Mouse (Mus musculus) heart, postnatal 25 days (tissue): ENCODE results near the gene Zfp184. TPM values are rescaled to one million over a fixed set of nuclear protein-coding genes. Genes with fewer than 3 reads are reported as not detected.

Experiments used
- DNase-seq: peaks from one replicate; pipeline ENCODE4 v3.0.0; 2022; ENCODE audit warnings: low spot score
- intact Hi-C: fragments of 180-260 bp; cut with DNase I; formaldehyde crosslinking; loops from one replicate; pipeline ENCODE4 v1.15.1; 2025
- microRNA-seq: library from miRNA; unstranded; fragments of <30 nt; microRNA quantifications from one replicate; pipeline ENCODE4 v1.2.0, GENCODE M21; 2022
- total RNA-seq, 2 experiments: library from RNA; stranded (reverse); gene quantifications; 2 replicates each; pipeline ENCODE4 v1.2.3; 2021

Gene Zfp184
- total RNA-seq, 2 experiments from 2014 or later = 0.56 to 0.68 TPM

DNA sequence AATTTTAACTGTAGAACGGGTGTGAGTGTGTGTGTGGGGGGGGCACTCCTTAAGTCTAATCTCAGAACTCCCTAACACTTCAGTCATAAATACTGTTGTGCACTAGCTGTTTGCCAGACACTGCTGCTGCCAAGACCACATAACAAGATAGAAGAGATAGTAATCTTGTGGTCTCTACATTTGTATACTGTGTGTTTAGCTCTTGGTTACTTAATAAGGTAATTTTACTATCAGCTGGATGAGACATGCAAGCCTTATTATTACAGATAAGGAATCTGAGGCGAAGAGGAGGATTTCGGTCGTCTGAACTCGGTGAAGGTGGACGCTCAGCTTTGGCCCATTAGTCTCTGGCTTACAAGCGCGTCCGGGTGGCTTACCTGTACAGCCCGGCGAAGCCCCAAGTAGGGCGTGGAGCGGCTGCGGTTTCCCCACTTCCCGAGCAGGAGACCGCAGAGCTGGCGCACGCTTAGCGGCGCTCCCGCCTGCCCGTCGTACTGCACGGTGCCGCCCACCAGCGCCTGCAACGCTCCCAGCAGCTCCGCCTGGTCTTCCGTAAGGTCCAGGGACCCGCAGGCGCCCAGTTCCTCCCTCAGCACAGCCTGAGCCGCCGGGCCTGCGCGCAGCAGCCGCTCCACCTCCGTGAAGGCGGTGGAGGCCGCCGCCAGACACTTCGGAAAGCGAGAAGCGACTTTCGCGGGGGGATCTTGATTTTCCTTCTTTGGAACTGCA, 60.9 kb downstream of the Zfp184 start:
- intact Hi-C loops = no loop called here
- DNase-seq = no peak

DNA sequence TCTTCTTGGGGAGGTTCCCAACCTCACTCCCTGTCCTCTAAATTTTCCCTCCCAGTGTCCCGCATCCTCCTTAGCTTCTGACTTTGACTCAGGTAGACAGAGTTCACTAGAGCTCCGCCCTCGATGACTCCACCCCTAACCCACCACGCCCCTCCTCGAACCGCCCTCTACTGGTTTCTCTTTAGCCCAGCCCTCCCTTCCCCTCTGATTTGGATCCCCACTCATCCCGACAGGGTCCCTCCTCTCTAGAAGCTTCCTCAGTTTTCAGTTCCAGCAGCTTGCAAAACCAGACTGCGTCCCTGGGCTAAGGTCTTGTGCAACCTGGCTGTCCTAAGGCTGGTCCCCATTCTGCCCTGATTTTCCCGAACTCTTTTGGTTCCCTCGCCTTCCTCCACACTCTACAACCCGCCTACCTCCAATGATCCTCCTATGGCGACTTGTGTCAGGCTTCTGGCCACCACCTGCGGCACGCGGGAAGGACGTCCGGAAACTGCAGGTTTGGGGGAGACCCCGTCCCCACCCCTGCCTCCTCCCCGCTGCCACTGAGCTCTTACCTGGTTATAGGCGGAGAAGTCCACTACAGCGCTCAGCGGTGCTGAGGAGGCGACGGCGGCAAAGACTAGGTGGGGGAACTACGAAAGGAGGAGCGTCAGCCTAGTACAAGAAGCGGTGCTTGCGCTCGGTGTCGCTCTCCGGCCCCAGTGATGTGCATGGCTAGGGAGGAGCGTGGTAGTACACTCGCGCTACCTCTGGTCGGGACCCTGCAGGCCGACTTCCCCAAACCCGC, 61.6 kb downstream of the Zfp184 start:
- no peak for DNase-seq
- intact Hi-C loops = no loop called here

DNA sequence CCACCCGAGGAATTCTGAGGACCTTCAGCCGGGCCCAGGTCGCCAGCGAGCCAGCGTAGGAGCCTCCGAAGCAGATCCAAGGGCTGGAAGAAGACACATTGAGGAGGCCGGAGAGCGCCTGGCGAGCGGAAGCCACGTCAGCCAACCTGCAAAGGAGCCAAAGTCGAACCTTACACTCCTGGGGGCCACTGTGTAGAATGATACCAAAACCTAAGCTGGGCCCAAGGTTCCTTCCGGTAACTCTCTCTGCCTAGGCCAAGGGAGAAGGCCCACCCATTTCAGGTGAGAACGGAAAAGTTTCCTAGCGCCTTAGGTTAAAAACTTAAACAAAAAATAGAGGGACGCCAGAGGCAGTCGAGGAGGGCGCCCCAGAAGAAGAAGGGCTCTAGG, 62.2 kb downstream of the Zfp184 start:
- intact Hi-C loops = no loop called here
- DNase-seq = no peak

DNA sequence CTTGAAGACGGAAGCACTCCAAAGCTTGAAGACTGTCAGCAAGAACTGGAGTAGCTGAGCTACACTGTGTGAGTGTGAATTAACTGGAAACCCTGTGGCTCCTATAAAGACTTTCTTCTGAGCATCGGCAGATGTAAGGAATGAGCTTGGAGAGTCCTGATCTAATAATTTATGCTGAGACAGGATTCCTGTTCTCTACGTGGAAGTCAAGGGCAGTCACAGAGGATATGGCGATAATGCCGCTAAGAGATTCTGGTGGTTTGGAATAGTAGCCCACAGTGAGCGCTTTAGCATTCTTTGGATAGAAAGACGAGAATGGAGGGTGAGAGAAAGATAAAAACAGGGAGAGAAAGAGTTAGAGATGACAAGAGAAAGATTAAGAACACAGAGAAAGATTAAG, 63.0 kb downstream of the Zfp184 start:
- intact Hi-C loops = no loop called here
- no peak for DNase-seq

DNA sequence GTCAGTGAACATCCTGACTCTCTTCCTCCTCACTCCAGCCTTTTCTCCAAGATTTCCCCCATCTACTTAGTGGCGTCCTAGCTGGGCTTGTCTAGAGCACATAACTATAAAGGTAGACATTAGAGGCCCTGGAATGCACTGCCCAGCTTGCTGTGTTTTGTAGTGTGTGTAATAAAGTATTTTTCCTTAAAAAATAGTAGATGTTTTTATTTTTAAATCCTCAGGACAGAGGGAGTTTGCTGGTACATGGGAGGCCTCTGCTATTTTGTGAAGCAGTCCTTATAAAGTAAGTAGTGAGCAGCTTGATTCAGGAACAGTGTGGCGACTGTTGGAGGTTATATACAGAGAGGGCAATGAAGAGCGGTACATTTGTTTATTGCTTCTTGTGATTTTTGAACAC, 63.8 kb downstream of the Zfp184 start:
- no peak for DNase-seq
- intact Hi-C loops = no loop called here

- intact Hi-C loops = no loop called here
- DNase-seq = no peak
Measured at GRCm38 (mm10) chr13:22009642-22010041, 64.7 kb downstream of the Zfp184 start, which contains the start of gene Prss16. TSS of gene Prss16 (minus strand) at chr13:22009742.

Small RNA genes within 50 kb of the gene (microRNA-seq; reads per million reads assigned to microRNA genes)
- gene Gm44456 (1.9 reads per million), gene Mir1983 (120 reads per million, percentile 60 among the genes with 10 or more reads in this experiment)

Other genes starting within 250 kb of the Zfp184 start
- not detected for gene Olfr1359, start 247.0 kb upstream of the Zfp184 start, total RNA-seq
- 10 to 100 TPM; 19.7 to 24.0 TPM for gene Hist1h2bl, start 229.0 kb upstream of the Zfp184 start, total RNA-seq
- gene Hist1h2ai, start 228.7 kb upstream of the Zfp184 start, total RNA-seq = 10 to 100 TPM in 1 of 2 experiments, not detected in 1; 17.9 TPM
- gene Hist1h3h, start 227.4 kb upstream of the Zfp184 start, total RNA-seq = 10 to 100 TPM; 16.8 to 25.9 TPM
- 1 to 10 TPM; 5.5 to 6.1 TPM for gene Hist1h2bm, start 223.1 kb upstream of the Zfp184 start, total RNA-seq
- 1 to 10 TPM; 4.2 to 6.9 TPM for gene Hist1h4j, start 210.0 kb upstream of the Zfp184 start, total RNA-seq
- gene Hist1h4k, start 194.6 kb upstream of the Zfp184 start, total RNA-seq = 10 to 100 TPM; 46.4 to 87.7 TPM
- 10 to 100 TPM in 1 of 2 experiments, 1 to 10 TPM in 1; 5.7 to 11.4 TPM for gene Hist1h2ak, start 191.3 kb upstream of the Zfp184 start, total RNA-seq
- gene Hist1h2bn, start 191.0 kb upstream of the Zfp184 start, total RNA-seq = 10 to 100 TPM; 10.2 to 16.5 TPM
- gene Hist1h1b, start 164.5 kb upstream of the Zfp184 start, total RNA-seq = 1 to 10 TPM; 8.0 to 9.9 TPM
- 10 to 100 TPM; 21.5 to 29.2 TPM for gene Hist1h3i, start 161.7 kb upstream of the Zfp184 start, total RNA-seq
- under 1 TPM; 0.84 to 0.94 TPM for gene Hist1h2an, start 157.9 kb upstream of the Zfp184 start, total RNA-seq
- 1 to 10 TPM; 6.4 to 6.8 TPM for gene Hist1h2bp, start 157.6 kb upstream of the Zfp184 start, total RNA-seq
- gene Hist1h2bq, start 134.9 kb upstream of the Zfp184 start, total RNA-seq = 10 to 100 TPM; 35.4 to 36.4 TPM
- gene Hist1h2ao, start 134.6 kb upstream of the Zfp184 start, total RNA-seq = not detected
- 10 to 100 TPM; 55.1 to 84.9 TPM for gene Hist1h4m, start 133.3 kb upstream of the Zfp184 start, total RNA-seq
- gene Hist1h4n, start 112.9 kb upstream of the Zfp184 start, total RNA-seq = 10 to 100 TPM; 13.5 to 14.9 TPM
- 10 to 100 TPM; 21.9 to 30.1 TPM for gene Hist1h2ap, start 111.6 kb upstream of the Zfp184 start, total RNA-seq
- gene Hist1h2br, start 111.4 kb upstream of the Zfp184 start, total RNA-seq = 10 to 100 TPM; 35.6 to 36.4 TPM
- not detected for gene Pom121l2, start 36.1 kb downstream of the Zfp184 start, total RNA-seq
- not detected for gene Prss16, start 64.6 kb downstream of the Zfp184 start, total RNA-seq
- 10 to 100 TPM; 32.9 to 34.9 TPM for gene Hist1h2ah, start 90.5 kb downstream of the Zfp184 start, total RNA-seq
- gene Hist1h2bk, start 90.8 kb downstream of the Zfp184 start, total RNA-seq = 10 to 100 TPM; 17.2 to 23.4 TPM
- gene Hist1h4i, start 96.3 kb downstream of the Zfp184 start, total RNA-seq = 10 to 100 TPM; 17.8 to 19.0 TPM
- gene Hist1h2ag, start 97.8 kb downstream of the Zfp184 start, total RNA-seq = 10 to 100 TPM in 1 of 2 experiments, 1 to 10 TPM in 1; 7.9 to 12.1 TPM
- 10 to 100 TPM in 1 of 2 experiments, 1 to 10 TPM in 1; 5.6 to 14.3 TPM for gene Hist1h2bj, start 98.1 kb downstream of the Zfp184 start, total RNA-seq
- not detected for gene Vmn1r188, start 139.3 kb downstream of the Zfp184 start, total RNA-seq
- not detected for gene Vmn1r189, start 160.7 kb downstream of the Zfp184 start, total RNA-seq
- not detected for gene Vmn1r191, start 238.9 kb downstream of the Zfp184 start, total RNA-seq
- gene Vmn1r192, start 246.0 kb downstream of the Zfp184 start, total RNA-seq = not detected